Mouse (Mus musculus): ENCODE measurements at regions not wholly inside any gene's neighbourhood (a gene's known extent, or its start where the extent isn't known, plus 50 kb on each side); places are given as distances from the start of the nearest gene placed in this dataset.

GRCm38 (mm10) chr10:21490910-21491309 lies 102.0 kb upstream of the 1700020N01Rik start:
- H3K27ac ChIP-seq (replicated peaks; ENCODE audit: low read depth, low read length) = no peak overlapping the region
- H3K27me3 ChIP-seq (ENCODE audit: control insufficient read depth, insufficient read depth, low read length) = no peaks in the 10 kb centered on the region
- DNase-seq (ENCODE audit: low spot score) (no peak), ATAC-seq (ENCODE audit: insufficient number of reproducible peaks, low FRiP score, low TSS enrichment, low read depth) (no peak)
- H3K4me3 ChIP-seq (ENCODE audit: low read depth, low read length) = no peak overlapping the region
- H3K9ac ChIP-seq (ENCODE audit: low read length) = no peak overlapping the region
- WGBS = 77% methylated on average over 8 of the region's 8 CpGs
- no peaks in the 10 kb centered on the region for H3K9me3 ChIP-seq (ENCODE audit: control insufficient read depth, low read length)
- H3K4me1 ChIP-seq (ENCODE audit: control insufficient read depth, insufficient read depth, low read length) = no peaks in the 10 kb centered on the region
- H3K36me3 ChIP-seq (ENCODE audit: control insufficient read depth, insufficient read depth, low read length) = no peaks in the 10 kb centered on the region
- no peak overlapping the region for H3K4me2 ChIP-seq (ENCODE audit: low read depth, severe bottlenecking)

- no peak for DNase-seq (ENCODE audit: low spot score)
- Histone ChIP-seq H3K27ac (replicated peaks; ENCODE audit: low read depth, low read length) (no peak overlapping the region), H3K9ac (ENCODE audit: low read length) (no peak overlapping the region), H3K27me3 (ENCODE audit: control insufficient read depth, insufficient read depth, low read length) (no peaks in the 10 kb centered on the region), H3K4me3 (ENCODE audit: low read depth, low read length) (no peak overlapping the region), H3K36me3 (ENCODE audit: control insufficient read depth, insufficient read depth, low read length) (no peaks in the 10 kb centered on the region), H3K4me1 (ENCODE audit: control insufficient read depth, insufficient read depth, low read length) (no peaks in the 10 kb centered on the region), H3K9me3 (ENCODE audit: control insufficient read depth, low read length) (no peaks in the 10 kb centered on the region), H3K4me2 (ENCODE audit: low read depth, severe bottlenecking) (no peak overlapping the region)
- WGBS = 63% methylated on average over 7 of the region's 7 CpGs
- no peak for ATAC-seq (ENCODE audit: insufficient number of reproducible peaks, low FRiP score, low TSS enrichment, low read depth)
Observed at GRCm38 (mm10) chr10:21492254-21492894, 100.6 kb upstream of the 1700020N01Rik start.

GRCm38 (mm10) chr10:21494536-21494935 lies 98.4 kb upstream of the 1700020N01Rik start:
- no peak for ATAC-seq (ENCODE audit: insufficient number of reproducible peaks, low FRiP score, low TSS enrichment, low read depth)
- no peaks in the 10 kb centered on the region for H3K4me1 ChIP-seq (ENCODE audit: control insufficient read depth, insufficient read depth, low read length)
- H3K36me3 ChIP-seq (ENCODE audit: control insufficient read depth, insufficient read depth, low read length) = no peaks in the 10 kb centered on the region
- WGBS = 14% methylated on average over 1 of the region's 1 CpGs
- H3K27me3 ChIP-seq (ENCODE audit: control insufficient read depth, insufficient read depth, low read length) = no peaks in the 10 kb centered on the region
- H3K4me3 ChIP-seq (ENCODE audit: low read depth, low read length) = no peak overlapping the region
- no peak overlapping the region for H3K27ac ChIP-seq (replicated peaks; ENCODE audit: low read depth, low read length)
- H3K4me2 ChIP-seq (ENCODE audit: low read depth, severe bottlenecking) = no peak overlapping the region
- no peaks in the 10 kb centered on the region for H3K9me3 ChIP-seq (ENCODE audit: control insufficient read depth, low read length)
- no peak overlapping the region for H3K9ac ChIP-seq (ENCODE audit: low read length)
- DNase-seq (ENCODE audit: low spot score) = peak; percentile 32

- Histone ChIP-seq H3K27ac (replicated peaks; ENCODE audit: low read depth, low read length) (no peak overlapping the region), H3K9me3 (ENCODE audit: control insufficient read depth, low read length) (no peaks in the 10 kb centered on the region), H3K27me3 (ENCODE audit: control insufficient read depth, insufficient read depth, low read length) (no peaks in the 10 kb centered on the region), H3K4me2 (ENCODE audit: low read depth, severe bottlenecking) (no peak overlapping the region), H3K36me3 (ENCODE audit: control insufficient read depth, insufficient read depth, low read length) (no peaks in the 10 kb centered on the region), H3K4me3 (ENCODE audit: low read depth, low read length) (no peak overlapping the region), H3K9ac (ENCODE audit: low read length) (no peak overlapping the region), H3K4me1 (ENCODE audit: control insufficient read depth, insufficient read depth, low read length) (no peaks in the 10 kb centered on the region)
- ATAC-seq (ENCODE audit: insufficient number of reproducible peaks, low FRiP score, low TSS enrichment, low read depth) = no peak
- DNase-seq (ENCODE audit: low spot score) = no peak
- 88% methylated on average over 3 of the region's 3 CpGs for WGBS
Observed at GRCm38 (mm10) chr10:21497110-21497509, 95.8 kb upstream of the 1700020N01Rik start.

GRCm38 (mm10) chr10:21498143-21498542 lies 94.8 kb upstream of the 1700020N01Rik start:
- no peaks in the 10 kb centered on the region for H3K9me3 ChIP-seq (ENCODE audit: control insufficient read depth, low read length)
- H3K27ac ChIP-seq (replicated peaks; ENCODE audit: low read depth, low read length) = no peak overlapping the region
- no peak overlapping the region for H3K4me2 ChIP-seq (ENCODE audit: low read depth, severe bottlenecking)
- no peaks in the 10 kb centered on the region for H3K36me3 ChIP-seq (ENCODE audit: control insufficient read depth, insufficient read depth, low read length)
- no peaks in the 10 kb centered on the region for H3K27me3 ChIP-seq (ENCODE audit: control insufficient read depth, insufficient read depth, low read length)
- DNase-seq (ENCODE audit: low spot score) = no peak
- WGBS = 89% methylated on average over 4 of the region's 4 CpGs
- no peaks in the 10 kb centered on the region for H3K4me1 ChIP-seq (ENCODE audit: control insufficient read depth, insufficient read depth, low read length)
- no peak overlapping the region for H3K4me3 ChIP-seq (ENCODE audit: low read depth, low read length)
- ATAC-seq (ENCODE audit: insufficient number of reproducible peaks, low FRiP score, low TSS enrichment, low read depth) = no peak
- no peak overlapping the region for H3K9ac ChIP-seq (ENCODE audit: low read length)

- Histone ChIP-seq H3K4me1 (ENCODE audit: control insufficient read depth, insufficient read depth, low read length) (no peaks in the 10 kb centered on the region), H3K4me2 (ENCODE audit: low read depth, severe bottlenecking) (no peak overlapping the region), H3K4me3 (ENCODE audit: low read depth, low read length) (no peak overlapping the region), H3K27ac (replicated peaks; ENCODE audit: low read depth, low read length) (no peak overlapping the region), H3K9me3 (ENCODE audit: control insufficient read depth, low read length) (no peaks in the 10 kb centered on the region), H3K36me3 (ENCODE audit: control insufficient read depth, insufficient read depth, low read length) (no peaks in the 10 kb centered on the region), H3K9ac (ENCODE audit: low read length) (no peak overlapping the region), H3K27me3 (ENCODE audit: control insufficient read depth, insufficient read depth, low read length) (no peaks in the 10 kb centered on the region)
- ATAC-seq (ENCODE audit: insufficient number of reproducible peaks, low FRiP score, low TSS enrichment, low read depth) = no peak
- WGBS = 87% methylated on average over 4 of the region's 4 CpGs
- no peak for DNase-seq (ENCODE audit: low spot score)
Observed at GRCm38 (mm10) chr10:21501658-21502057, 91.3 kb upstream of the 1700020N01Rik start.

- no peaks in the 10 kb centered on the region for H3K4me1 ChIP-seq (ENCODE audit: control insufficient read depth, insufficient read depth, low read length)
- no peak overlapping the region for H3K4me3 ChIP-seq (ENCODE audit: low read depth, low read length)
- H3K27me3 ChIP-seq (ENCODE audit: control insufficient read depth, insufficient read depth, low read length) = no peaks in the 10 kb centered on the region
- no peaks in the 10 kb centered on the region for H3K36me3 ChIP-seq (ENCODE audit: control insufficient read depth, insufficient read depth, low read length)
- DNase-seq (ENCODE audit: low spot score) (no peak), ATAC-seq (ENCODE audit: insufficient number of reproducible peaks, low FRiP score, low TSS enrichment, low read depth) (no peak)
- 86% methylated on average over 3 of the region's 3 CpGs for WGBS
- H3K9ac ChIP-seq (ENCODE audit: low read length) = no peak overlapping the region
- no peaks in the 10 kb centered on the region for H3K9me3 ChIP-seq (ENCODE audit: control insufficient read depth, low read length)
- H3K4me2 ChIP-seq (ENCODE audit: low read depth, severe bottlenecking) = no peak overlapping the region
- no peak overlapping the region for H3K27ac ChIP-seq (replicated peaks; ENCODE audit: low read depth, low read length)
Observed at GRCm38 (mm10) chr10:21504431-21504830, 88.5 kb upstream of the 1700020N01Rik start.

- 73% methylated on average over 5 of the region's 5 CpGs for WGBS
- Histone ChIP-seq H3K27me3 (ENCODE audit: control insufficient read depth, insufficient read depth, low read length) (no peaks in the 10 kb centered on the region), H3K36me3 (ENCODE audit: control insufficient read depth, insufficient read depth, low read length) (no peaks in the 10 kb centered on the region), H3K9me3 (ENCODE audit: control insufficient read depth, low read length) (no peaks in the 10 kb centered on the region), H3K4me1 (ENCODE audit: control insufficient read depth, insufficient read depth, low read length) (no peaks in the 10 kb centered on the region), H3K4me3 (ENCODE audit: low read depth, low read length) (no peak overlapping the region), H3K27ac (replicated peaks; ENCODE audit: low read depth, low read length) (no peak overlapping the region), H3K4me2 (ENCODE audit: low read depth, severe bottlenecking) (no peak overlapping the region), H3K9ac (ENCODE audit: low read length) (no peak overlapping the region)
- no peak for ATAC-seq (ENCODE audit: insufficient number of reproducible peaks, low FRiP score, low TSS enrichment, low read depth)
- DNase-seq (ENCODE audit: low spot score) = no peak
Observed at GRCm38 (mm10) chr10:21511386-21511785, 81.6 kb upstream of the 1700020N01Rik start.

GRCm38 (mm10) chr10:21512486-21512885 lies 80.5 kb upstream of the 1700020N01Rik start:
- ATAC-seq (ENCODE audit: insufficient number of reproducible peaks, low FRiP score, low TSS enrichment, low read depth) = no peak
- no peaks in the 10 kb centered on the region for H3K4me1 ChIP-seq (ENCODE audit: control insufficient read depth, insufficient read depth, low read length)
- no peaks in the 10 kb centered on the region for H3K27me3 ChIP-seq (ENCODE audit: control insufficient read depth, insufficient read depth, low read length)
- no peak overlapping the region for H3K4me2 ChIP-seq (ENCODE audit: low read depth, severe bottlenecking)
- H3K9me3 ChIP-seq (ENCODE audit: control insufficient read depth, low read length) = no peaks in the 10 kb centered on the region
- no peak overlapping the region for H3K4me3 ChIP-seq (ENCODE audit: low read depth, low read length)
- no peaks in the 10 kb centered on the region for H3K36me3 ChIP-seq (ENCODE audit: control insufficient read depth, insufficient read depth, low read length)
- WGBS = 90% methylated on average over 13 of the region's 13 CpGs
- no peak overlapping the region for H3K9ac ChIP-seq (ENCODE audit: low read length)
- no peak overlapping the region for H3K27ac ChIP-seq (replicated peaks; ENCODE audit: low read depth, low read length)
- no peak for DNase-seq (ENCODE audit: low spot score)

Data from limb, embryonic 11.5 days (tissue).